Mouse (Mus musculus) heart, embryonic 15.5 days (tissue): Measurements from ENCODE around the gene Gm13289. TPM values are rescaled to one million over a fixed set of nuclear protein-coding genes. Genes with fewer than 3 reads are reported as not detected.
"Not testable (repeated sequence)": the region's sequence is repeated elsewhere in the genome, so short reads cannot be mapped to it uniquely, and the experiment has no call there.

Experiments
- ATAC-seq: fragments of 200-750 bp; cut with Nextera tagmentation; replicated peaks from 2 replicates; pipeline ENCODE4 v1.8.0; 2017; ENCODE audit warnings: low read depth, moderate TSS enrichment; ENCODE audit not compliant: insufficient number of reproducible peaks, insufficient read depth, low FRiP score
- H3K27ac ChIP-seq: fragments of 300-500 bp; sonication (generic); 2 replicates; pipeline ENCODE4 v1.5.1; 2015; ENCODE audit warnings: mild to moderate bottlenecking, inconsistent platforms
- H3K27me3 ChIP-seq: fragments of 300-500 bp; sonication (generic); 2 replicates; pipeline ENCODE4 v1.6.1; 2015; ENCODE audit warnings: inconsistent platforms
- H3K36me3 ChIP-seq: fragments of 300-500 bp; sonication (generic); 2 replicates; pipeline ENCODE4 v1.6.1; 2015; ENCODE audit warnings: mild to moderate bottlenecking, inconsistent platforms
- H3K4me1 ChIP-seq: fragments of 300-500 bp; sonication (generic); replicated peaks from 2 replicates; pipeline ENCODE4 v1.6.1; 2015; ENCODE audit warnings: inconsistent platforms
- H3K4me2 ChIP-seq: fragments of 300-500 bp; sonication (generic); 2 replicates; pipeline ENCODE4 v1.6.1; 2015; ENCODE audit warnings: inconsistent platforms, mild to moderate bottlenecking, moderate library complexity
- H3K4me3 ChIP-seq: fragments of 300-500 bp; sonication (generic); 2 replicates; pipeline ENCODE4 v1.5.1; 2015; ENCODE audit warnings: mild to moderate bottlenecking, inconsistent platforms
- H3K9ac ChIP-seq: fragments of 300-500 bp; sonication (generic); 2 replicates; pipeline ENCODE4 v1.6.1; 2015; ENCODE audit warnings: mild to moderate bottlenecking, inconsistent platforms
- H3K9me3 ChIP-seq: fragments of 300-500 bp; sonication (generic); replicated peaks from 2 replicates; pipeline ENCODE4 v1.6.1; 2016; ENCODE audit warnings: inconsistent platforms
- WGBS: fragments of 180-500 bp; shearing (Covaris S2); methylation state at CpG from one replicate; pipeline ENCODE4 v1.1.7; 2015; ENCODE audit warnings: mixed read lengths; 5-methylcytosine and 5-hydroxymethylcytosine counted together
- polyA plus RNA-seq: library from polyadenylated mRNA; unstranded; fragments of >200 nt; fragmentation: Nextera tagmentation; extraction: Ambion mirVana; gene quantifications from 2 replicates; pipeline ENCODE4 v1.2.1, GENCODE M21; 2015

Gene Gm13289
- not detected in 2 replicates for polyA plus RNA-seq

DNA sequence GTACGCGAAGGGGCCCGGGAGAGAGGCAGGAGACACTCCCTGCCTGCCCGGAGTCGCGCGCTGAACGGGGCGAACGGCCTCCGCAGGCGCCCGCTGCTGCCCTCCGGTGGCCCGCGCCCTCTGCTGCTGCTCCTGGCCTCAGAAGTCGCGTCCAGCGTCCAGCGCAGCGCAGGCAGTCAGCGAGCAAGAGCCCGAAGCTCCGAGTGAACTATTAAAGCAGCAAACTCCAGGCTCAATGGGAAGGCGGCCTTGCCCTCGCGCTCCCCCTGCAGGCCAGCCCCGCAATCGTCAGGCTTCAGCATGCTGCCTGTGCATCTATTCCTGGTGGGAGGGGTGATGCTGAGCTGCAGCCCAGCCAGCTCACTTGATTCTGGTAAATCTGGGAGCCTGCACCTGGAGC is at the start of gene Gm13289:
Gene Gm13289 (plus strand): TSS at position 301 of the 400 bp plus-strand sequence.
- WGBS, result no CpG with 5 or more reads among the region's 29 CpGs
- H3K4me3 ChIP-seq, H3K4me1 ChIP-seq, H3K36me3 ChIP-seq, H3K27ac ChIP-seq, H3K27me3 ChIP-seq, H3K4me2 ChIP-seq, ATAC-seq, H3K9ac ChIP-seq, H3K9me3 ChIP-seq: not testable (repeated sequence)

DNA sequence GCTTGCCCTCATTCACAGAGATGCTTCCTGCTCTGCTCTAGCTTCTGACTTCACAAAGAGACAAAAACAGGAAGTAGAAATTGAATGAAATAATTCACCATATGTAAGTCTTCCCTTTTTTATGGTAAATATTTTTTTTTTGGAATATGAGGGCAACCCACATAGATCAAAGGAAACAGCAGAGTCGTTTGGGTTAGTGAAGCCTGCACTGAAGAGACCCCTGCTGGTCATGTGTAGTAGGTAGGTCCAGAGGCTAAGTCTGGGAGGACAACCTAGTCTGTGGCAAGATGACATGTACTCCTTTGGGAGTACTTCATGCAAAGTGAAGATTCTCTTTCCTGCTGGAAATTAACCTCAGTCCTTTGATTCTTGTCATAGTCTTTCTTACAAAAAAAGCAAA is 49.4 kb upstream of the Gm13289 start:
- 0% methylated on average over 1 of the region's 1 CpGs for WGBS
- Histone ChIP-seq H3K9ac (no peak overlapping the region), H3K27me3 (no peaks in the 10 kb centered on the region), H3K4me3 (no peak overlapping the region), H3K36me3 (no peaks in the 10 kb centered on the region), H3K27ac (no peak overlapping the region), H3K4me1 (no peaks in the 10 kb centered on the region), H3K4me2 (no peak overlapping the region), H3K9me3 (no peaks in the 10 kb centered on the region)
- no peak for ATAC-seq

DNA sequence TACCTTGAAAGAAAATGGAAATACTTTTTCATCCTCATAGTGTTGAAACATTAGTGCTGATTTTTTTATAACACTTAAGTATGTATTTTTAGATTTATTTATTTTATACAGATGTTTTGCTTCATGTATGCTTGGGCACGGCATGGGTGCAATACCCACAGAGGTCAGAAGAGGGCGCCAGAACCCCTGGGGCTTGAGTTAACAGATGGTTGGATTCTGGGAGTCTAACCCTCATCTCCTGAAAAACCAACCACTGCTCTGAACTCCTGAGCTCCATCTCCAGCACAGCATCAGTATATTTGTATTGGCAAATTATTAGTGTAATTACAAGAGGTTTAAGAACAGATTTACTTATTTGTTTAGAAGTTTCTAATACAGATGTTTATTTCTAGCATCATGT is 38.2 kb upstream of the Gm13289 start:
- no peak overlapping the region for H3K4me3 ChIP-seq
- no peaks in the 10 kb centered on the region; the same call in 1 of the 2 replicates for H3K27me3 ChIP-seq
- no peak overlapping the region for H3K27ac ChIP-seq
- no peak for ATAC-seq
- H3K36me3 ChIP-seq, result no peaks in the 10 kb centered on the region
- H3K4me1 ChIP-seq, result 0 out of 2 replicates have a peak, but pooled peaks cover 4% of the 10 kb centered on the region
- WGBS, result 2% methylated on average over 2 of the region's 2 CpGs
- no peak overlapping the region for H3K4me2 ChIP-seq
- H3K9ac ChIP-seq, result no peak overlapping the region
- H3K9me3 ChIP-seq, result no peaks in the 10 kb centered on the region

DNA sequence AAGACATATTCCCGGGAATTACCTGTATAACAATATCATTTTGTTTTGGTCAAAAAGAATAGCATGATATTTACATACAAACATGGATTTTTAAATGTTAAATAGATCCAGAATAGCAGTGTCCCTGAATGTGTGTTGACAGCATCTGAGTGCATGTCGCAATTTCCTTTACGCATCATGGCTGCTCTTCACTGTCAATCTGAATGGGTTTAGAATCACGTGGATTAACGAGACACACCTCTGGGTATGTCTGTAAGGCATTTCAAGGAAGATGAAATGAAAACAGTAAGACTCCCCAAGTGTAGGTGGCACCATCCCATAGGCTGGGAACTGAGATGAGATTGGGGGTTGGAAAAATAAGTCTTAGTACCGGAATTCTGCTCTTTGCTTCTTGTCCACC is 37.7 kb upstream of the Gm13289 start:
- H3K9ac ChIP-seq, result no peak overlapping the region
- no peak overlapping the region for H3K27ac ChIP-seq
- H3K4me3 ChIP-seq, result no peak overlapping the region

DNA sequence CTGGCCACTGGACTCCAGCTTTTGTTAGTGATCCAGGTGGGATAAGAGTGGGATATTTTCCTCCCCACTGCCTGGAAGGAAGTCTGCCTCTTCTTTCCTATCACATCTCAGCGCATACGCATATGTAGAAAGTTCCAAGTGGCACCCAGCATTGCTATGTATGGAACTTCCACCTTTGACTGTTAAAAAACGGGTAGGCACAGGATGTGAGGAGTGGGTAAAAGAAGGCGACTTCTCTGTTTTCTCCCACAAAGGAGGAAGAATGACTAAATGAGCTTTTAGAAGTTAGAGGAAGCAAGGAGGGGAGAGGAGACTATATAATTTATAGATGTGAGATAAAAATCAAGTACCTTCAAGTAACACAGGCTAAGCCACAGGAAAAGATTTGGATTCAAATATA is 35.3 kb upstream of the Gm13289 start:
- WGBS, result 84% methylated on average over 4 of the region's 4 CpGs
- Histone ChIP-seq H3K9me3 (no peaks in the 10 kb centered on the region), H3K4me1 (0 out of 2 replicates have a peak, but pooled peaks cover 4% of the 10 kb centered on the region), H3K27me3 (no peaks in the 10 kb centered on the region), H3K4me3 (no peak overlapping the region), H3K27ac (no peak overlapping the region), H3K36me3 (no peaks in the 10 kb centered on the region), H3K9ac (no peak overlapping the region), H3K4me2 (no peak overlapping the region)
- no peak for ATAC-seq

More for the DNA sequence above, 37.7 kb upstream of the Gm13289 start:
- Histone ChIP-seq H3K27me3 (no peaks in the 10 kb centered on the region; the same call in 1 of the 2 replicates), H3K9me3 (no peaks in the 10 kb centered on the region), H3K4me1 (0 out of 2 replicates have a peak, but pooled peaks cover 4% of the 10 kb centered on the region), H3K4me2 (no peak overlapping the region), H3K36me3 (no peaks in the 10 kb centered on the region)
- ATAC-seq, result no peak
- 84% methylated on average over 6 of the region's 6 CpGs for WGBS

DNA sequence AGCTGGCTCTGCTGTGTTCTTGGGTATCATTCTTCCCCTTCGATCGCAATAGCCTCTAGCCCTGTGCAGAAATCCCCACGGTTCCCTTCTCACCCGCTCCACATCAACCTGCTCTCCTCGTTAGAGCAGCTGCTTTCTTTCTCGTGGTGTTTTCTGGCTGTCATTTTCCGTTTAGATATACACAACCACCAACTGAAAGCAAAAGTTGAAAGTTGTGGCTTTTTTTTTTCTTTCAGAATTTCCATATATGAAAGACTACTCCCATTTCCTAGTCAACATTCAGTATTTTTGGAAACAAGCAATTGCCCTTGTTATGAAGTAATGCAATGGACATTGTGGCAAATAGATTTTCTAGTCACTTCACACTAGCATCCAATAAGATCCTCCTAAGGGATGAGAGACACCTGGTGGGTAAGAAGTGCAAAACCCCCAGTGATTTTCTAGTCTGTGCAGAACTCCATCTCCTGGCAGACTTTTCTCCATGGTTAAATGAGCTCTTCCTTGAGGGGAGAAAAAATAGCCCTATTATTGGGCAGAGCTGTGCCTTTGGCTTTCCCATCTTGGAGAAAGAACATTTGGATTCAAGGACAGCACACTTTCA is 33.9 kb upstream of the Gm13289 start:
- Histone ChIP-seq H3K4me3 (no peak overlapping the region), H3K27ac (no peak overlapping the region), H3K4me2 (no peak overlapping the region), H3K9ac (no peak overlapping the region), H3K36me3 (no peaks in the 10 kb centered on the region), H3K27me3 (no peaks in the 10 kb centered on the region), H3K9me3 (no peaks in the 10 kb centered on the region), H3K4me1 (0 out of 2 replicates have a peak, but pooled peaks cover 2% of the 10 kb centered on the region)
- 64% methylated on average over 7 of the region's 7 CpGs for WGBS
- no peak for ATAC-seq

DNA sequence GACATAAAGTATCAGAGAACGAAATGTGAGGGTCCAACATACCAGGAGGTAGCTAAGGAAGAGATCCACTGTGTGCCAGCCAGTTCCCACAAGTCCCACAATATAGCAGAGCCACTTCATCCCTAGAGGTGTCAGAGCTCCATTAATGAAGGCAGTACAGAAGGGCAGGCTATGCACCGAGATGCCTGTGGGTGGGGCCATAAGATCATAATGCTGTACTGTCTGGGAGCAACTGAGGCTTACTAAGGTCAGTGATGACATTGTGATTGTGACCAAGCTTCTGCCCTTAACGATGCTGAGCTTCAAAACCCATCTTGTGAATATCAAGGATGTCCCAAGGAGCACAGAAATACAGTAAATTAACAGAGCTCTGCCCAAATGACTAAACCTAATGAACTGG is 32.5 kb upstream of the Gm13289 start:
- Histone ChIP-seq H3K4me2 (no peak overlapping the region), H3K27me3 (no peaks in the 10 kb centered on the region), H3K36me3 (no peaks in the 10 kb centered on the region), H3K27ac (no peak overlapping the region), H3K9ac (no peak overlapping the region), H3K4me3 (no peak overlapping the region), H3K9me3 (no peaks in the 10 kb centered on the region), H3K4me1 (no peaks in the 10 kb centered on the region)
- 60% methylated on average over 3 of the region's 3 CpGs for WGBS
- ATAC-seq, result no peak

DNA sequence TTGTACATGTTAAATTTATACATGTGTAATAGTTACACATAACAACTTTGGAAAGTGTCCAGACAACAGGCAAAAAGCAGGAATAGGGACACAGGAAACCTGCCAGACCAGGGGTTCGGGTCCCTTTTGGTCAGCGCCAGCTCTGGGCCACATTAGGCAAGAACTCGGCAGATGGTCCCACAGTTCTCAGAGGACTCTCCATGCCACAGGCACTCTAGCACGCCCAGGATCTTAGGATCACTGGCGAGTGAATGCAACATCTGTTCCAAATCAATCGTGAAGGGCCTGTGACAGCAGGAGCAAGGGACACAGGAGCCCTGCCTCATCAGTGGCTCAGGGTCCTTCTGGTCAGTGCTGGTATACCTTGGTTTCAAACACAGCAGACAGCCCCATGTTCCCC is 26.8 kb upstream of the Gm13289 start:
- no peaks in the 10 kb centered on the region for H3K9me3 ChIP-seq
- no peak for ATAC-seq
- no peak overlapping the region for H3K27ac ChIP-seq
- no peaks in the 10 kb centered on the region for H3K27me3 ChIP-seq
- H3K4me3 ChIP-seq, result no peak overlapping the region
- no peak overlapping the region for H3K9ac ChIP-seq
- H3K36me3 ChIP-seq, result no peaks in the 10 kb centered on the region
- H3K4me1 ChIP-seq, result no peaks in the 10 kb centered on the region
- 45% methylated on average over 6 of the region's 6 CpGs for WGBS
- no peak overlapping the region for H3K4me2 ChIP-seq

DNA sequence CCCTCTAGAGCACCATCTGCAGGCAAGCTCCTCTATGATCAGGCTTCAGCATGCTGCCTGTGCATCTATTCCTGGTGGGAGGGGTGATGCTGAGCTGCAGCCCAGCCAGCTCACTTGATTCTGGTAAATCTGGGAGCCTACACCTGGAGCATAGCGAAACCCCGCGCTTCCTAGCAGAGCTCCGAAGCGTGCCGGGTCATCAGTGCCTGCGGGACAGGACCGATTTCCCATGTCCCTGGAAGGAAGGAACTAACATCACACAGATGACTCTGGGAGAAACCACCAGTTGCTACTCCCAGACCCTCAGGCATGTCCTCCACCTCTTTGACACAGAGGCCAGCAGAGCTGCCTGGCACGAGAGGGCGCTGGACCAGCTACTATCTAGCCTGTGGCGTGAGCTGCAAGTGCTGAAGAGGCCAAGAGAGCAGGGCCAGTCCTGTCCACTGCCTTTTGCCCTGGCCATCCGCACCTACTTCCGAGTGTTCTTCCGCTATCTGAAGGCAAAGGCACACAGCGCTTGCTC is 21.8 kb upstream of the Gm13289 start, which contains the start of gene Gm13271:
Gene Gm13271 (plus strand): TSS at position 51 of the 523 bp plus-strand sequence.
- H3K4me2 ChIP-seq, H3K9me3 ChIP-seq, H3K27me3 ChIP-seq, H3K4me3 ChIP-seq, H3K27ac ChIP-seq, H3K9ac ChIP-seq, H3K4me1 ChIP-seq, H3K36me3 ChIP-seq, ATAC-seq: not testable (repeated sequence)
- WGBS, result 76% methylated on average over 15 of the region's 15 CpGs

DNA sequence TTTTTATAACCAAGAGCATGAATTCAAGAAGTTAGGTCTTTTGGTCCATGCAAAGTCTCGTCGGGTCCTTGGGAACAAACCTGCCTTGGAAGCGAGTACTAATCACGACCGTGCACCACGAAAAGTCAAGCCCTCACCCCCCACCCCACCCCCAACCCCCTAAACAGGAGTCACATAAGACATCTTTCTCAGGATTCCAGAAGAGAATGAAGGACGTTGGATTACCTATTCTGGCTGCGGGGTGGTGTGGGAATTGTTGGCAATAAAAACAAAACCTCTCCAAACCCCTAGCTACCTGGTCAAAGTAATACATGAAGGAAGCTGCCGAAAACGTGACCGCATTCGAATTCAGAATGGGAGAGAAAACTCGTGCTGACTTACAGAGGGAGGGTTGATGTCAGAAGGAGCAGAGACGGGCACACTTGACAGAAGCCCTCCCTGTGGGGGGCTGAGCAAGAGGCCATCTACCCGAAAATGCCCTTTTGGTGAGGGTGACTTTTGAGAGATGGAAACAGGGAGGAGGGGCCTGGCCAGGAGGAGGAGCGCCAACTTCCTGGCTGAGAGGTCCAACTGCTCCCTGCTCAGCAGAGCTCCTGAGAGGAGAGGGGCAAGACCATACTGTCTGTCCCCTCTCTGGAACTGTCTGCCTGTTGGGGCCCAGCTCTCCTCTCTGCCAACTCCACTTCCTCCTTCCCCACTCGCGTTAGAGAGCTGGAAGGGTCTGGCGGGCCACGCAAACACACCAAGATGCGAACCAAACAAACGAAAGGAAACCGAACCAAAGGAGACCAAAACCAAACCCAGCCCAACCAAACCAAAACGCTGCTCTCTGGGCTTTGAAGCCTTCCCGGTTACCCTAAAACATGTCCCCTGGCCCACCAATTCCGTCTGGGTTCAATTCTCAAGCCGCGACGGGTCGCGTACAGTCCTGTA is 19.9 kb upstream of the Gm13289 start:
- H3K36me3 ChIP-seq, H3K4me1 ChIP-seq, H3K27me3 ChIP-seq, ATAC-seq, H3K9me3 ChIP-seq: not testable (repeated sequence)
- Histone ChIP-seq H3K4me2 (peak overlapping the region; percentile 83), H3K27ac (peak overlapping the region; percentile 98), H3K9ac (peak overlapping the region; percentile 76), H3K4me3 (peak overlapping the region; percentile 70)
- 7% methylated on average over 29 of the region's 31 CpGs for WGBS

DNA sequence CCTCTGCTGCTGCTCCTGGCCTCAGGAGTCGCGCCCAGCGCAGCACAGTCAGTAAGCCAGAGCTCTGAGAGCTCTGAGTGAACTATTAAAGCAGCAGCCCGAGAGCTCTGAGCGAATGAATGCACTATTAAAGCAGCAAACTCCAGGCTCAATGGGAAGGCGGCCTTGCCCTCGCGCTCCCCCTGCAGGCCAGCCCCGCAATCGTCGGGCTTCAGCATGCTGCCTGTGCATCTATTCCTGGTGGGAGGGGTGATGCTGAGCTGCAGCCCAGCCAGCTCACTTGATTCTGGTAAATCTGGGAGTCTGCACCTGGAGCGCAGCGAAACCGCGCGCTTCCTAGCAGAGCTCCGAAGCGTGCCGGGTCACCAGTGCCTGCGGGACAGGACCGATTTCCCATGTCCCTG is 19.1 kb upstream of the Gm13289 start:
- peak overlapping the region; percentile 83 for H3K4me2 ChIP-seq
- ATAC-seq, result peak; percentile 100
- not testable (repeated sequence) for H3K4me1 ChIP-seq, H3K36me3 ChIP-seq, H3K27me3 ChIP-seq, H3K9me3 ChIP-seq
- under 1% methylated on average over 21 of the region's 21 CpGs for WGBS
- H3K4me3 ChIP-seq, result peak overlapping the region; percentile 70
- peak overlapping the region; percentile 98 for H3K27ac ChIP-seq
- H3K9ac ChIP-seq, result peak overlapping the region; percentile 76
